Mouse (Mus musculus): ENCODE data around the gene Olfr789. TPM values are rescaled to one million over a fixed set of nuclear protein-coding genes. Genes with fewer than 3 reads are reported as not detected.

Olfr789 gene
- total RNA-seq (2021), result not detected
- long read RNA-seq, experiment 1, result 0 reads
- long read RNA-seq, experiment 2, result 0 reads

DNA sequence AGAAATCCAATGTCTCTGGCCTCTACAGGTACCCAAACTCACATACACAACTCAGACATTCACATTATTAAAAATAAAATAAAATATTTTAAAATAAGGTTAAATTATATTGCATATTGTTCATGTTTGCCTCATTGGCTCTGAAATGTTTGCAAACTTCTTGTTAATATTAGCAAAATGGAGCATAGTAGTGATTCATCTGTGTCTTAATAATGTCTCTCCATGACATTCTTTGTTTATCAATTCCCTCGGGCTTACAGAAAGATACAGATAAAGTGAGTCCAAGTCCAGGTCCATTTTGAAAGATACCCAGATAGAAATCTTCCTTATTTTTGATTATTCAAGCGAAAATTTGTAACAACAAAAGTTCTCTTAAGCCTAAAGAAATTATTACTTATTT is at the start of gene Olfr789:
Gene Olfr789 (plus strand): TSS at position 301 of the 400 bp plus-strand sequence.
- no peak for DNase-seq (ENCODE audit: low spot score in 2 of 2)

DNA sequence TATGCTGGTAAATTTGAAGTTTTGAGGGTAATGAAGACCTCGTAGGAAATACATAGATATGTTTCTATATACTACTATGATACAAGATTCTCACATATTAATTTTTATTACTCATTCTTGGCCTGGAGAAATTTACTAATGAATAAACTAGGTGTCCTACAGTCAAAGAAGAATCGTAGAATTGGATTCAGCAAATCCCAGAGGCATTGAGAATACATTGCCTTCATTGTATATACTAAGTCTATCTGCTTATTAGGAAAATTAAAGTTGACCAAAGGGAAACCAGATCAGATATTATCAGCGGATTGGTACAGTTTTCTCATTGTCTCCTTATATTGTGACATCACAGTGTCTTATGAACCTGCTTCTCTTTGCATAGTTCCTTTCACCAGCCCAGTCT is 23.0 kb upstream of the Olfr789 start, which contains the start of gene Olfr787:
Gene Olfr787 (plus strand): TSS at position 301 of the 400 bp plus-strand sequence.
- no peak for DNase-seq (ENCODE audit: low spot score in 2 of 2)

DNA sequence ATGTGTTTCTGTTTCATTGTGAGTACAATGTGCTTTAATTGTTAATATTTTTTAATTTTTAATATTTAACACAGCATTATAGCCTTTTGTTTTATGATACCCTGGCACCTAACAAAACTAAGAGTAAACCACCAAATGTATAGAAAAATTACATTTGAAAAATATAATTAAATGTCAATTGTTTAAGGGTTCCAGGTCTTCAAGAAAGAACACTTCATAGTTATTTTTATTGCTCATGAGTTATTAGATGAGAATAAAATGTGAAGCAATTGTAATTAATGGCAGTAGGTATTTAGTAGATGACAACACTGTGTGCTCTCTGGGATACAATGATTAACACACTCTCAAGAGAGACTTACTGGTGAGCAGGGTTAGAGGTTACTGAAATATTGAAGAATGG is 13.9 kb upstream of the Olfr789 start, which contains the start of gene Olfr788:
Gene Olfr788 (plus strand): TSS at position 301 of the 400 bp plus-strand sequence.
- DNase-seq (ENCODE audit: low spot score in 2 of 2), result no peak

DNA sequence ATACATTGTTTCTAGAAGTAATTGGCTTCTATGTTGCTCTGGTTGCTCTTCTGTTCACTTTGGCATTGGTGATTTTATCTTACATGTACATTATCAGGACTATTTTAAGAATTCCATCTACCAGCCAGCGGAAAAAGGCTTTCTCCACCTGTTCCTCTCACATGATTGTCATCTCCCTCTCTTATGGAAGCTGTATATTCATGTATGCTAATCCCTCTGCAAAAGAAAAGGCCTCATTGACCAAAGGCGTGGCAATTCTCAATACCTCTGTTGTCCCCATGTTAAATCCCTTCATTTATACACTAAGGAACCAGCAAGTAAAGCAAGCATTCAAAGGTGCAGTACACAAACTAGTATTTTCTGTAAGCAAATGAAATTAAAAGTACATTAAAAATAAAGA is 11.3 kb upstream of the Olfr789 start:
- DNase-seq (ENCODE audit: low spot score in 2 of 2), result no peak

DNA sequence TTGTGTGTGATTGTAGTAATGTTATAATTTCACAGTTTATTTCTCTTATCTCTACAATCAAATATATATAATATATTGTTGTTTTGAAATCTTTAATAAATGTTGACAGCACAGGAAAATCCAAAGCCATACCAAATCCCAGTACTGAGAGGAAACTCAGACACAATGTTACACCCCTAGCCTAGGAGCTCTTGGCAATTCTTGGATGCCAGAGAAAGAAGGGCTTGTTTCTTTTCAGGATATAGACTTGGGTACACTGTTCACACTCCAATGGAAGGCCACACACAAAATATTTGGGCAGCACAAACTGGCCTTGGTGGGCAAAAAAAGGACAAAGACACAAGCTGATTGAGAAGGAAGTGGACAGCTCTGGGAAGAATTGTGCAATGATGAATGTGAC is 10.8 kb upstream of the Olfr789 start:
- no peak for DNase-seq (ENCODE audit: low spot score in 2 of 2)

DNA sequence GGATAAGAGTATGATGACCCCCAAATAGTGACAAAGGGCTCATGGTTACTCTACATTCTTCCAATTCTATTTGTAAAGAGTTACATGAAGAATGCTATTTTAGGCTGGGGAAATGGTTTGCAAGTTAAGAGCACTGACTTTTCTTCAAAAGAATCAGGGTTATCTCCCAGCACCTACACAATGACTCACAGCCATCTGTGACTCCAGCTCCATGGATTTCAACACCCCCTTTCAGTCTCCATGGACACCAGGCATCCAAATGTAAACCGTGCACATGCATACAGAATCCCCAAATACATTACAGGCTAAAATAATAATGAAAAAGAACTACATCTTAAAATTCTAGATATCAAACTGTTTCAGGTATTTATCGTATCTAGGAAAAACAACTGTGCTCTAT is 5.5 kb downstream of the Olfr789 start:
- DNase-seq (ENCODE audit: low spot score in 2 of 2), result no peak

DNA sequence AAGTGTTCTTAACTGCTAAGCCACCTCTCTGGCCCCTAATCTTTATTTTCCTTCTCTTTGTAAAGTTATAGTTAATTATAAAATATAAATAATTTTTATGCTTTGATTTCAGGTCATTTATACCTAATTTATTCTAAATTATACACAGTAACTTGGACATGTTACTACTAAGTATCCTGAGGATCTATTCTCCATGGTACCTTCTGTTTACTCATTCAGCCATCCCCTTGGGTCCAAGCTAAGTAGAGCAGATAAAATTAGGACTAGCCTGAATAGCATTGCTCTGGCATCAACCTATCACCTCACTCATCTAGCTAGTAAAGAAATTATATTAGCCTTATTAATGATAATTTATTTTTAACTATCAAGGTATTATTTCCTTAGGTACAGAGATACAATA is 13.6 kb downstream of the Olfr789 start, which contains the start of gene Olfr790:
Gene Olfr790 (plus strand): TSS at position 301 of the 400 bp plus-strand sequence.
- DNase-seq (ENCODE audit: low spot score in 2 of 2), result no peak

DNA sequence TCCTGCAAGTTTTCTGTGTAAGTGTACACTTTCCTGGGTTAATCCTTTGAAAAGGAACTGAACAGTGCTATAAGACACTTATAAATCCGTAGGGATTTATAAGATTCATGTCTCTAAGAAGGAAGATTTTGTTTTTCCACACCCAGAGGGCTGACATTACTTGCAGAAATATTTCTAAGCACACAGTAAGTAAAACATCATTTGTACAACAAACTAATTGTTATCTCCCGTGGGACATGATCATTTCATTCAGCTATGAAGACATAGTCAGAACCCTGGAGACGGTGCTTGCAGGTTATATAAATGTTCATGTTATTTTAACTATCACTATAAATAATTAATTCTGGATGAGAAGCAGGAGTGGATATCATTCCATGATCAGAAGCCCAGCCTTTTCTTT is 36.9 kb downstream of the Olfr789 start, which contains the start of gene Olfr791:
Gene Olfr791 (plus strand): TSS at position 301 of the 400 bp plus-strand sequence.
- no peak for DNase-seq (ENCODE audit: low spot score in 2 of 2)

DNA sequence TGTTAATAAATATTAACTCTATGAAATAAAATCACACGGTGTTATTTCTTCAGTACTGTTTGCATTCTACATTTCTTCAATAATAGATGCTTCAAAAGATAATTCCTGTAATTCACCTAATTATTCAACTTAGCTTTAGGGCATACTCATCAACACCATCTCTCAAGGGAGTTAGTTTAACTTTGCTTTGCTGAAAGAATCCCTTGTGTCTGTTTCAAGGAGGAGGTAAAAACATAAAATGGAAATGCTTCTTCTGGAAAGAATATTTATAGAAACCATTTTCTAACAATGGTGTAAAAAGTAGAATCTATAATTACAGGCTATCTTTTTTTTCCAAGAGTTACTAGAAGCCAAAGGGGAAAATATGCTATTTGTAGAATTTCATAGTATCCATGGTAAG is 54.3 kb downstream of the Olfr789 start, which contains the start of gene Olfr792:
Gene Olfr792 (plus strand): TSS at position 301 of the 400 bp plus-strand sequence.
- DNase-seq (ENCODE audit: low spot score in 2 of 2), result no peak

Other genes starting within 250 kb of the Olfr789 start
- not detected for gene Olfr774, start 248.5 kb upstream of the Olfr789 start, total RNA-seq (2021)
- gene Olfr775, start 236.3 kb upstream of the Olfr789 start, total RNA-seq (2021), result not detected
- gene Olfr776, start 225.6 kb upstream of the Olfr789 start, total RNA-seq (2021), result not detected
- not detected for gene Olfr777, start 213.3 kb upstream of the Olfr789 start, total RNA-seq (2021)
- gene Olfr780, start 166.6 kb upstream of the Olfr789 start, total RNA-seq (2021), result not detected
- gene Olfr781, start 155.9 kb upstream of the Olfr789 start, total RNA-seq (2021), result not detected
- gene Olfr782, start 135.9 kb upstream of the Olfr789 start, total RNA-seq (2021), result not detected
- gene Olfr784, start 100.7 kb upstream of the Olfr789 start, total RNA-seq (2021), result under 1 TPM in 1 of 2 experiments, not detected in 1; 0.14 TPM
- gene Olfr785, start 79.3 kb upstream of the Olfr789 start, total RNA-seq (2021), result not detected
- not detected for gene Olfr786, start 57.4 kb upstream of the Olfr789 start, total RNA-seq (2021)
- not detected for gene Olfr787, start 22.9 kb upstream of the Olfr789 start, total RNA-seq (2021)
- not detected for gene Olfr788, start 13.8 kb upstream of the Olfr789 start, total RNA-seq (2021)
- gene Olfr790, start 13.7 kb downstream of the Olfr789 start, total RNA-seq (2021), result not detected
- not detected for gene Olfr791, start 37.0 kb downstream of the Olfr789 start, total RNA-seq (2021)
- gene Olfr792, start 54.4 kb downstream of the Olfr789 start, total RNA-seq (2021), result not detected
- not detected for gene Olfr794, start 82.9 kb downstream of the Olfr789 start, total RNA-seq (2021)
- gene Olfr796, start 127.8 kb downstream of the Olfr789 start, total RNA-seq (2021), result not detected
- gene Olfr798, start 143.2 kb downstream of the Olfr789 start, total RNA-seq (2021), result not detected
- gene Olfr799, start 152.7 kb downstream of the Olfr789 start, total RNA-seq (2021), result not detected
- not detected for gene Olfr800, start 172.9 kb downstream of the Olfr789 start, total RNA-seq (2021)
- not detected for gene Olfr801, start 189.1 kb downstream of the Olfr789 start, total RNA-seq (2021)
- under 1 TPM; 0.10 to 0.18 TPM for gene Olfr802, start 203.4 kb downstream of the Olfr789 start, total RNA-seq (2021)
- not detected for gene Olfr803, start 209.5 kb downstream of the Olfr789 start, total RNA-seq (2021)
- not detected for gene Olfr804, start 218.5 kb downstream of the Olfr789 start, total RNA-seq (2021)
- not detected for gene Olfr805, start 244.6 kb downstream of the Olfr789 start, total RNA-seq (2021)